Mouse (Mus musculus): ENCODE results near the gene Gm17949.

DNA sequence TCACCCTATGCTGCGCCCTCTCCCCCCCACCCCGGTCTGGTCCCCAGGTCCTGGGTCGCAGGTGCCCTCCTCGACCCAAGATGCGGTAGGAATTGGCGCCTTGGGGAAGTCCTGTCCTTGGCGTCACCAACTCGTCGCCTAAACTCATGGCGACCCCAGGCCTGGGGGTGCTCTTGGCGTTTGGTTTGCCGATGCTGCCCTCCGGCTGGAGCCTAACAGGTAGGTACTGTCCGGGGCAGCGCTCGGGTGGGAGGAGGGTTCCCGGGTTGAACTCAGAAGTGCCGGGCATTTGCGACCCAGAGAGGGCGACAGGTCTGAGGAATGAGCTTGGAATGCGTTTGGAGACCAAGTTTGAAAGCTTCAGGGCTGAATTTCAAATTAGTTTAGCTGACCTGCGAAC, 51.3 kb downstream of the Gm17949 start:
- no peak for TF ChIP-seq CTCF (IDR thresholded peaks at IDR 0.05 in 2 of 3, conservative IDR thresholded peaks at IDR 0.05 in 1 of 3; ENCODE audit: control insufficient read depth in 1 of 3, insufficient read depth in 1 of 3, low read depth in 2 of 3, low read length in 3 of 3, poor library complexity in 1 of 3, severe bottlenecking in 1 of 3)
- no peak for TF ChIP-seq EP300 (IDR thresholded peaks at IDR 0.05; ENCODE audit: low read depth in 1 of 2, low read length in 2 of 2)
